33 mouse cellular contexts compared by ENCODE assay signal in the genomic region with DNA sequence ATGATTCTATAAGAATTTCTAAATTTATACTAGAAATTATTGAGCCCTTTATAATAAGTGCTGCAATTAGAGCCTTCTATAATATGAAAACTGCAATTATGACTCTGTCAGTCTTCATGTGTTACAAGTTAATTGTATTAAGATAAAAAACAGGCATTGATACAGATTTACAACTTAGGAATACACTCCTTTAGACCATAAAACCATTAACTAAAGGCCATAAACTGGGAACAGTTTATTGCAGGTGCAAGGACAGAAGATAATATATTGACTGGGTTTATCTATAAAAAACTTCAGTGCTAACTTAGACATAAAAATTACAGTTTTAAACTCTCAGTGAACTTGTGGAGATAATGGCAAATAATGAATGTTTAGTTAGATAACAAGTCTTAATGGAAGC. TPM values are rescaled to one million over a fixed set of nuclear protein-coding genes. Genes with fewer than 3 reads are reported as not detected.
"Had no signal": no experiment of that assay in that cellular context is flagged by ENCODE, and none has a peak within 500 bp of the region (broad histone marks: within the 10 kb centered on the region; RNA-seq: fewer than 3 reads in every experiment).

No protein-coding gene starts in this region.

- H3K27ac ChIP-seq: embryonic facial prominence, embryonic 10.5 days; embryonic facial prominence, embryonic 12.5 days; embryonic facial prominence, embryonic 13.5 days; embryonic facial prominence, embryonic 15.5 days; forebrain, embryonic 10.5 days; forebrain, embryonic 12.5 days; forebrain, embryonic 13.5 days; forebrain, embryonic 15.5 days; gastrocnemius, adult 2 months; heart, adult 2 months had no signal

- H3K36me3 ChIP-seq: embryonic facial prominence, embryonic 10.5 days; embryonic facial prominence, embryonic 12.5 days; embryonic facial prominence, embryonic 13.5 days; embryonic facial prominence, embryonic 15.5 days; forebrain, embryonic 10.5 days; forebrain, embryonic 12.5 days; forebrain, embryonic 15.5 days had no signal

- DNase-seq: cerebellum, adult 8-10 months; cerebellum, adult 9-10 months; cerebellum, adult 9-11 months; cerebellum, postnatal 10 days; cerebellum, postnatal 14 days; cerebellum, postnatal 25 days; cerebellum, postnatal 36 days; embryo, embryonic 11 days; forebrain, postnatal 0 days; gastrocnemius, adult 2 months; gastrocnemius, postnatal 10 days; gastrocnemius, postnatal 14 days; gastrocnemius, postnatal 25 days; gastrocnemius, postnatal 36 days; heart, adult 11 months; heart, adult 18-20 months; heart, adult 2 months had no signal

- H3K4me2 ChIP-seq: embryonic facial prominence, embryonic 12.5 days; embryonic facial prominence, embryonic 13.5 days; embryonic facial prominence, embryonic 15.5 days; forebrain, embryonic 12.5 days; forebrain, embryonic 13.5 days; forebrain, embryonic 15.5 days had no signal

- H3K27me3 ChIP-seq: embryonic facial prominence, embryonic 12.5 days; embryonic facial prominence, embryonic 13.5 days; embryonic facial prominence, embryonic 15.5 days; forebrain, embryonic 12.5 days; forebrain, embryonic 13.5 days; forebrain, embryonic 15.5 days had no signal

- H3K9me3 ChIP-seq: embryonic facial prominence, embryonic 10.5 days; embryonic facial prominence, embryonic 12.5 days; embryonic facial prominence, embryonic 13.5 days; embryonic facial prominence, embryonic 15.5 days; forebrain, embryonic 10.5 days; forebrain, embryonic 12.5 days; forebrain, embryonic 13.5 days; forebrain, embryonic 15.5 days had no signal

- H3K4me3 ChIP-seq: embryonic facial prominence, embryonic 10.5 days; embryonic facial prominence, embryonic 12.5 days; embryonic facial prominence, embryonic 13.5 days; embryonic facial prominence, embryonic 15.5 days; erythroblast, embryonic 14.5 days; forebrain, embryonic 10.5 days; forebrain, embryonic 12.5 days; forebrain, embryonic 13.5 days; forebrain, embryonic 15.5 days; gastrocnemius, adult 2 months; heart, adult 2 months had no signal

- H3K4me1 ChIP-seq: embryonic facial prominence, embryonic 10.5 days; embryonic facial prominence, embryonic 12.5 days; embryonic facial prominence, embryonic 13.5 days; embryonic facial prominence, embryonic 15.5 days had no signal

- ATAC-seq: forebrain, embryonic 13.5 days; forebrain, embryonic 14.5 days; forebrain, embryonic 15.5 days; forebrain, embryonic 16.5 days; forebrain, postnatal 0 days had no signal

- H3K9ac ChIP-seq: embryonic facial prominence, embryonic 12.5 days; embryonic facial prominence, embryonic 13.5 days; embryonic facial prominence, embryonic 15.5 days; forebrain, embryonic 12.5 days; forebrain, embryonic 13.5 days; forebrain, embryonic 15.5 days; forebrain, postnatal 0 days had no signal

RNA-seq across cellular contexts. Expression of gene Pabpc6, which starts 42.5 kb away (rescaled TPM):
- polyA plus RNA-seq: cortical plate, adult 2 months; embryonic facial prominence, embryonic 10.5 days; embryonic facial prominence, embryonic 11.5 days; embryonic facial prominence, embryonic 12.5 days; embryonic facial prominence, embryonic 13.5 days; embryonic facial prominence, embryonic 14.5 days; embryonic facial prominence, embryonic 15.5 days; erythroblast, embryonic 14.5 days; forebrain, embryonic 10.5 days; forebrain, embryonic 11.5 days; forebrain, embryonic 12.5 days; forebrain, embryonic 13.5 days; forebrain, embryonic 14.5 days; forebrain, embryonic 15.5 days; forebrain, embryonic 16.5 days; forebrain, postnatal 0 days; frontal cortex, adult 2 months; heart, adult 2 months had no signal
